Comparison of ENCODE assay signal across 8 mouse cellular contexts in the genomic region with DNA sequence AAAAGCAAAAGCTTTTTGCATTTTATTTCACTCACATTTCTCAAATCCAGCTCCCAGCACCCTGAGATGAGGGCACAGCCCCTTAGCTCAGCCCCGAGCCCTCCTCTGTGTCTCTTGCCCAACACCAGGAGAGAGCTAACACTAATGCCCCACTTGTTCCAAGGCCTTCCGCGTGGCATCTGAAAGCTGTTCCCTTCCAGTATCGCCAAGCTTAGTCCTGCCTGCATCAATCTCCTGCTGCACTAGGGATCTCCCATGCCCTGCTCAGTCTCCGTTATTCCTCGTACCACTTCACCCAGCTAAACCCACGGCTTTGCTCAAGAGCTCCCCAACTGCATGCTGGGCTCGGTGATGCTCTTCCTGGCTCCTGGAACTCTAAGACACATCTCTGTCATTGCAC. TPM values are rescaled to one million over a fixed set of nuclear protein-coding genes. Genes with fewer than 3 reads are reported as not detected.
A peak's percentile ranks its signal among the peaks of the same experiment; 100 is the strongest.
DNase-seq lines count a peak whose midpoint lies in the region; ATAC-seq and TF ChIP-seq lines count a peak whose summit lies in the region.

No protein-coding gene starts in this region.

- no peak for TF ChIP-seq CTCF in left cerebral cortex, adult 2 months (IDR thresholded peaks at IDR 0.05)

- ATAC-seq in forebrain, embryonic 11.5 days (replicated peaks; ENCODE audit: low FRiP score): no peak
- no peak for ATAC-seq in neural tube, embryonic 15.5 days (ENCODE audit: low FRiP score)

- intact Hi-C loops in left cerebral cortex, adult 2 months (cut with DNase I): loop anchor here (2.0 kb wide), 1 partner anchor 149 kb away; no protein-coding TSS in a partner anchor
- intact Hi-C loops in left cerebral cortex, postnatal 14 days (cut with DNase I): loop anchor here (5.0 kb wide), 2 partner anchors 55 to 150 kb away; no protein-coding TSS in a partner anchor

- no peaks in the 10 kb centered on the region for H3K36me3 ChIP-seq in forebrain, embryonic 11.5 days (ENCODE audit: control insufficient read depth, insufficient read depth, low read length)
- H3K36me3 ChIP-seq in limb, embryonic 10.5 days: 0 out of 2 replicates have a peak, but pooled peaks cover 6% of the 10 kb centered on the region
- no peaks in the 10 kb centered on the region for H3K36me3 ChIP-seq in neural tube, embryonic 15.5 days

- H3K9me3 ChIP-seq in forebrain, embryonic 11.5 days (ENCODE audit: control insufficient read depth, low read length): no peaks in the 10 kb centered on the region; the same call in 1 of the 2 replicates
- H3K9me3 ChIP-seq in limb, embryonic 10.5 days (replicated peaks): no peaks in the 10 kb centered on the region
- no peaks in the 10 kb centered on the region for H3K9me3 ChIP-seq in neural tube, embryonic 15.5 days (replicated peaks)

- 75% methylated on average over 8 of the region's 8 CpGs for WGBS in forebrain, embryonic 11.5 days
- 80% methylated on average over 8 of the region's 8 CpGs for WGBS in limb, embryonic 10.5 days
- WGBS in neural tube, embryonic 15.5 days: 72% methylated on average over 8 of the region's 8 CpGs

- peak overlapping the region; percentile 54 for H3K9ac ChIP-seq in forebrain, embryonic 11.5 days (ENCODE audit: low read length)
- H3K9ac ChIP-seq in neural tube, embryonic 15.5 days (replicated peaks): peak overlapping the region; percentile 48

- H3K4me3 ChIP-seq in left cerebral cortex, adult 2 months: no peak overlapping the region
- H3K4me3 ChIP-seq in forebrain, embryonic 11.5 days (ENCODE audit: low read depth, low read length): peak overlapping the region; percentile 21; the same call in 1 of the 2 replicates
- H3K4me3 ChIP-seq in limb, embryonic 10.5 days: no peak overlapping the region
- H3K4me3 ChIP-seq in neural tube, embryonic 15.5 days (replicated peaks): peak overlapping the region; percentile 33; the same call in 1 of the 2 replicates

- H3K27me3 ChIP-seq in forebrain, embryonic 11.5 days (ENCODE audit: control insufficient read depth, insufficient read depth, low read length): no peaks in the 10 kb centered on the region
- H3K27me3 ChIP-seq in limb, embryonic 10.5 days (ENCODE audit: low read depth, poor library complexity, severe bottlenecking): no peaks in the 10 kb centered on the region
- no peaks in the 10 kb centered on the region for H3K27me3 ChIP-seq in neural tube, embryonic 15.5 days (replicated peaks)

- H3K4me2 ChIP-seq in forebrain, embryonic 11.5 days (ENCODE audit: low read depth, low read length, severe bottlenecking): peak overlapping the region; percentile 55; the same call in 1 of the 2 replicates
- peak overlapping the region; percentile 63 for H3K4me2 ChIP-seq in neural tube, embryonic 15.5 days

- H3K4me1 ChIP-seq in forebrain, embryonic 11.5 days (replicated peaks; ENCODE audit: control insufficient read depth, insufficient read depth, low read length): peaks cover 33% of the 10 kb centered on the region; the same call in 1 of the 2 replicates
- H3K4me1 ChIP-seq in limb, embryonic 10.5 days: peaks cover 51% of the 10 kb centered on the region
- peaks cover 49% of the 10 kb centered on the region for H3K4me1 ChIP-seq in neural tube, embryonic 15.5 days

- peak overlapping the region; percentile 94 for H3K27ac ChIP-seq in left cerebral cortex, adult 2 months
- H3K27ac ChIP-seq in forebrain, embryonic 11.5 days (ENCODE audit: low read depth, low read length): peak overlapping the region; percentile 93
- H3K27ac ChIP-seq in limb, embryonic 10.5 days: peak overlapping the region; percentile 92
- peak overlapping the region; percentile 89 for H3K27ac ChIP-seq in neural tube, embryonic 15.5 days (replicated peaks)

- no peak for DNase-seq in left cerebral cortex, adult 2 months (ENCODE audit: extremely low spot score in 1 of 2, low spot score in 2 of 2)
- no peak for DNase-seq in left cerebral cortex, postnatal 14 days (ENCODE audit: low spot score in 2 of 2)
- no peak for DNase-seq in forebrain, embryonic 11.5 days (ENCODE audit: low spot score)
- no peak for DNase-seq in limb, embryonic 10.5 days (ENCODE audit: low spot score)
- no peak for DNase-seq in urinary bladder, postnatal 10 days (ENCODE audit: low spot score)
- no peak for DNase-seq in right cerebral cortex, adult 18-20 months
- no peak for DNase-seq in cerebellum, adult 11-12 months

RNA-seq across cellular contexts. Expression of a gene that starts 57.3 kb away (rescaled TPM):
- total RNA-seq in left cerebral cortex, adult 2 months (2021): 10 to 100 TPM; 10.3 to 10.9 TPM
- total RNA-seq in left cerebral cortex, postnatal 14 days (2021): 1 to 10 TPM; 8.2 to 9.7 TPM
- polyA plus RNA-seq in forebrain, embryonic 11.5 days (2014; fragmentation: Nextera tagmentation; extraction: Ambion mirVana): 7.0 and 7.5 TPM in 2 replicates
- polyA plus RNA-seq in limb, embryonic 10.5 days (2016; fragmentation: Nextera tagmentation; extraction: Ambion mirVana): 4.3 and 4.7 TPM in 2 replicates
- polyA plus RNA-seq in neural tube, embryonic 15.5 days (2015; fragmentation: Nextera tagmentation; extraction: Ambion mirVana): 7.6 and 8.3 TPM in 2 replicates

Comparison
In these comparisons a context has a peak if more than half of its experiments do, and no peak if none do; other contexts are left out.
1. H3K4me3 ChIP-seq: peak in forebrain, embryonic 11.5 days (single experiment) and neural tube, embryonic 15.5 days (single experiment); none in left cerebral cortex, adult 2 months (single experiment) and limb, embryonic 10.5 days (single experiment).
2. Peak in every context shown above with its lines, with median percentiles within 50 percentile points of each other: H3K27ac ChIP-seq.